Mouse (Mus musculus) E14TG2a.4 (cell line): ENCODE measurements at regions not wholly inside any gene's neighbourhood (a gene's known extent, or its start where the extent isn't known, plus 50 kb on each side); places are given as distances from the start of the nearest gene placed in this dataset.

Experiments used
- CTCF ChIP-seq: conservative IDR thresholded peaks from 2 replicates; pipeline ENCODE4 v1.5.1; 2014; ENCODE audit warnings: low read length
- POU5F1 ChIP-seq: IDR thresholded peaks from 2 replicates; pipeline ENCODE4 v1.6.1; 2014; ENCODE audit warnings: low read length, borderline replicate concordance

DNA sequence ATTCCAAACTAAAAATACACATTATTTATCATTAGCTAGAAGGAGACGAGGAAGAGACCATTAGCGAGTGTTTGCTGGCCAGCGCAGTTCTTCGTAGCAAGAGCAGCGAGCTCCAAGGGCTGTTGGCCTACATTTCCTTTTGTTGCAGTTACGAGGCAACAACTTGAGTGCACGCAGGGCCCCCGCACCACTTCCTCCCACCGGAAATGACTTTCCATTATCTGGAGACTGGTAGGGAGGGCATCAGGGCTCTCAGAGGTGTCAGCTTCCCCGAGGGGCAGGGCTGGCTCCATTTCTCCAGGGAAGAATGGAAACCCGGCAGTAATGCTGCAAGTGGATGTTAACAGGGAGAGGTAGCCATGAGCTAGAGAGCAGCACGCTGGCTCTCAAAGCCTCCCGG, 114.3 kb upstream of the Rpl38 start:
- TF ChIP-seq CTCF (no peak), POU5F1 (no peak)
